Mouse (Mus musculus): ENCODE measurements around the gene Vmn2r46. TPM values are rescaled to one million over a fixed set of nuclear protein-coding genes. Genes with fewer than 3 reads are reported as not detected.
"Not testable (repeated sequence)": the region's sequence is repeated elsewhere in the genome, so short reads cannot be mapped to it uniquely, and the experiment has no call there.

The Vmn2r46 gene
- total RNA-seq (2014; rRNA removed) (not detected in 2 replicates), polyA plus RNA-seq (2012; rRNA removed) (not detected in 2 replicates)

- H3K27me3 ChIP-seq (ENCODE audit: control insufficient read depth, insufficient read depth, low read length); H3K36me3 ChIP-seq (ENCODE audit: control insufficient read depth, insufficient read depth, low read length); H3K79me2 ChIP-seq (ENCODE audit: control insufficient read depth, insufficient read depth, low read length); H3K27ac ChIP-seq (replicated peaks; ENCODE audit: insufficient read depth, low read depth, low read length); H3K4me1 ChIP-seq (ENCODE audit: control insufficient read depth, insufficient read depth, low read length); H3K9ac ChIP-seq (ENCODE audit: low read depth, low read length); DNase-seq (ENCODE audit: extremely low read depth, low read depth, low spot score); H3K4me3 ChIP-seq (ENCODE audit: insufficient read depth, low read depth, low read length): not testable (repeated sequence)
- no CpG with 5 or more reads among the region's 1 CpGs for WGBS
These were observed at the start of gene Vmn2r46 for GRCm38 (mm10) chr7:9770471-9770870. Gene Vmn2r46, minus strand, starts transcription at chr7:9770571.

Other genes with a start within 250 kb of the Vmn2r46 start
- not detected in 2 replicates for gene Vmn2r47, start 70.8 kb upstream of the Vmn2r46 start, total RNA-seq (2014; rRNA removed)
- not detected in 2 replicates for gene Vmn2r47, start 70.8 kb upstream of the Vmn2r46 start, polyA plus RNA-seq (2012; rRNA removed)
- gene Vmn2r48, start 183.0 kb upstream of the Vmn2r46 start, total RNA-seq (2014; rRNA removed) = not detected in 2 replicates
- not detected in 2 replicates for gene Vmn2r48, start 183.0 kb upstream of the Vmn2r46 start, polyA plus RNA-seq (2012; rRNA removed)
- gene Vmn2r49, start 221.7 kb upstream of the Vmn2r46 start, total RNA-seq (2014; rRNA removed) = not detected in 2 replicates
- not detected in 2 replicates for gene Vmn2r49, start 221.7 kb upstream of the Vmn2r46 start, polyA plus RNA-seq (2012; rRNA removed)